Mouse (Mus musculus): ENCODE results near the gene Fam107a. TPM values are rescaled to one million over a fixed set of nuclear protein-coding genes. Genes with fewer than 3 reads are reported as not detected.

Gene Fam107a
- polyA plus RNA-seq, 1 experiment: 4.5 TPM

DNA sequence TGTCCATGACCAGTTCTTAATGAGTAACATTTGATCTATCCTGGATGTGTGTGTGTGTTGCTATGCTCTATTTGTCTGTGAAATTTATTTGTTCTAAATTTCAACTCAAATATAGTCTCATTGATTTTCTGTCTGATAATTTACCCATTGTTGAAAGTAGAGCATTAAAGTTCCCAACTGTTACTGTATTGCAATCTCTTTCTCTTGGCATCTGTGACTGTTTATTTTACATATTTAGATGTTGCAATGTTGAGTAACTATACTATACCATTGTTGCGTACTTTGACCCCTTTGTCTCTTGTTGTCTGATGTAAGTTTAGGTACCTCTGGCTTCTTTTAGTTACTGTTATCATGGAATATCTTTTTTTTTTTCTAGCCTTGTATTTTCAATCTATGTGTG lies 53.4 kb downstream of the Fam107a start:
- no peaks in the 10 kb centered on the region for H3K27me3 ChIP-seq (ENCODE audit: control insufficient read depth, insufficient read depth, insufficient read length)
- H3K36me3 ChIP-seq (ENCODE audit: control insufficient read depth, insufficient read depth): no peaks in the 10 kb centered on the region
- no peak overlapping the region for H3K4me3 ChIP-seq
- H3ac ChIP-seq (ENCODE audit: control insufficient read depth, insufficient read length): no peak overlapping the region
- no peak for TF ChIP-seq SRF (IDR thresholded peaks at IDR 0.05; ENCODE audit: control insufficient read depth, insufficient read length, low read depth)
- TF ChIP-seq MYOD1 (IDR thresholded peaks at IDR 0.05; ENCODE audit: control insufficient read depth in 1 of 3, insufficient read length in 2 of 3, low read depth in 2 of 3): no peak
- TF ChIP-seq MYOG (IDR thresholded peaks at IDR 0.05; ENCODE audit: control insufficient read depth in 1 of 3, insufficient read depth in 1 of 3, insufficient read length in 2 of 3, low read depth in 2 of 3): no peak
- TF ChIP-seq MAX (IDR thresholded peaks at IDR 0.05; ENCODE audit: low read depth): no peak
- no peak for TF ChIP-seq E2F4 (IDR thresholded peaks at IDR 0.05; ENCODE audit: insufficient read depth)
- no peak for TF ChIP-seq CEBPB (IDR thresholded peaks at IDR 0.05; ENCODE audit: insufficient read depth, poor library complexity, severe bottlenecking)
- no peak for TF ChIP-seq TCF12 (IDR thresholded peaks at IDR 0.05; ENCODE audit: insufficient read depth, poor library complexity, severe bottlenecking)
- TF ChIP-seq TCF3 (IDR thresholded peaks at IDR 0.05; ENCODE audit: insufficient read length, low read depth): no peak
- no peak for TF ChIP-seq REST (IDR thresholded peaks at IDR 0.05; ENCODE audit: insufficient read depth, insufficient read length)
- no peak for TF ChIP-seq POLR2AphosphoS2 (IDR thresholded peaks at IDR 0.05; ENCODE audit: insufficient read length, low read depth)
- no peaks in the 10 kb centered on the region for H3K79me2 ChIP-seq (ENCODE audit: control insufficient read depth, insufficient read depth)
- no peak overlapping the region for H3K4me2 ChIP-seq (ENCODE audit: low read depth)

- no peaks in the 10 kb centered on the region for H3K27me3 ChIP-seq (ENCODE audit: control insufficient read depth, insufficient read depth, insufficient read length)
- no peak overlapping the region for H3K4me3 ChIP-seq
- H3K4me2 ChIP-seq (ENCODE audit: low read depth): no peak overlapping the region
- H3ac ChIP-seq (ENCODE audit: control insufficient read depth, insufficient read length): no peak overlapping the region
- H3K79me2 ChIP-seq (ENCODE audit: control insufficient read depth, insufficient read depth): no peaks in the 10 kb centered on the region
- TF ChIP-seq REST (IDR thresholded peaks at IDR 0.05; ENCODE audit: insufficient read depth, insufficient read length) (no peak), E2F4 (IDR thresholded peaks at IDR 0.05; ENCODE audit: insufficient read depth) (no peak), CEBPB (IDR thresholded peaks at IDR 0.05; ENCODE audit: insufficient read depth, poor library complexity, severe bottlenecking) (no peak), MYOD1 (IDR thresholded peaks at IDR 0.05; ENCODE audit: control insufficient read depth in 1 of 3, insufficient read length in 2 of 3, low read depth in 2 of 3) (no peak), TCF12 (IDR thresholded peaks at IDR 0.05; ENCODE audit: insufficient read depth, poor library complexity, severe bottlenecking) (no peak), POLR2A (IDR thresholded peaks at IDR 0.05; ENCODE audit: insufficient read length, low read depth) (no peak), MYOG (IDR thresholded peaks at IDR 0.05; ENCODE audit: control insufficient read depth in 1 of 3, insufficient read depth in 1 of 3, insufficient read length in 2 of 3, low read depth in 2 of 3) (no peak), SRF (IDR thresholded peaks at IDR 0.05; ENCODE audit: control insufficient read depth, insufficient read length, low read depth) (no peak)
- H3K36me3 ChIP-seq (ENCODE audit: control insufficient read depth, insufficient read depth): no peaks in the 10 kb centered on the region
Measured at GRCm38 (mm10) chr14:8262242-8262641, 55.6 kb downstream of the Fam107a start.

GRCm38 (mm10) chr14:8260214-8260613 lies 57.6 kb downstream of the Fam107a start:
- H3K79me2 ChIP-seq (ENCODE audit: control insufficient read depth, insufficient read depth): no peaks in the 10 kb centered on the region
- H3ac ChIP-seq (ENCODE audit: control insufficient read depth, insufficient read length): no peak overlapping the region
- H3K27me3 ChIP-seq (ENCODE audit: control insufficient read depth, insufficient read depth, insufficient read length): no peaks in the 10 kb centered on the region
- H3K36me3 ChIP-seq (ENCODE audit: control insufficient read depth, insufficient read depth): no peaks in the 10 kb centered on the region
- H3K4me3 ChIP-seq: no peak overlapping the region
- TF ChIP-seq MAX (IDR thresholded peaks at IDR 0.05; ENCODE audit: low read depth) (no peak), CEBPB (IDR thresholded peaks at IDR 0.05; ENCODE audit: insufficient read depth, poor library complexity, severe bottlenecking) (no peak), E2F4 (IDR thresholded peaks at IDR 0.05; ENCODE audit: insufficient read depth) (no peak), MYOG (IDR thresholded peaks at IDR 0.05; ENCODE audit: control insufficient read depth in 1 of 3, insufficient read depth in 1 of 3, insufficient read length in 2 of 3, low read depth in 2 of 3) (no peak), USF1 (IDR thresholded peaks at IDR 0.05; ENCODE audit: low read depth) (no peak), REST (IDR thresholded peaks at IDR 0.05; ENCODE audit: insufficient read depth, insufficient read length) (no peak), TCF3 (IDR thresholded peaks at IDR 0.05; ENCODE audit: insufficient read length, low read depth) (no peak)
- H3K4me2 ChIP-seq (ENCODE audit: low read depth): no peak overlapping the region

- Histone ChIP-seq H3K4me2 (ENCODE audit: low read depth) (peak within 1 kb of the TSS; percentile 35), H3ac (ENCODE audit: control insufficient read depth, insufficient read length) (no peak within 1 kb of the TSS), H3K79me2 (ENCODE audit: control insufficient read depth, insufficient read depth) (no peaks in the 10 kb centered on the region), H3K4me3 (no peak within 1 kb of the TSS), H3K36me3 (ENCODE audit: control insufficient read depth, insufficient read depth) (no peaks in the 10 kb centered on the region), H3K27me3 (ENCODE audit: control insufficient read depth, insufficient read depth, insufficient read length) (no peaks in the 10 kb centered on the region)
- no peak for TF ChIP-seq MYOD1 (IDR thresholded peaks at IDR 0.05; ENCODE audit: control insufficient read depth in 1 of 3, insufficient read length in 2 of 3, low read depth in 2 of 3)
- TF ChIP-seq POLR2AphosphoS2 (IDR thresholded peaks at IDR 0.05; ENCODE audit: insufficient read length, low read depth): no peak
- TF ChIP-seq USF1 (IDR thresholded peaks at IDR 0.05; ENCODE audit: low read depth): no peak
- no peak for TF ChIP-seq E2F4 (IDR thresholded peaks at IDR 0.05; ENCODE audit: insufficient read depth)
- TF ChIP-seq POLR2A (IDR thresholded peaks at IDR 0.05; ENCODE audit: insufficient read length, low read depth): no peak
- TF ChIP-seq TCF12 (IDR thresholded peaks at IDR 0.05; ENCODE audit: insufficient read depth, poor library complexity, severe bottlenecking): no peak
Measured at GRCm38 (mm10) chr14:8259166-8259565, 58.7 kb downstream of the Fam107a start, which contains the start of gene Acox2. TSS of gene Acox2 (minus strand) at chr14:8259353.

GRCm38 (mm10) chr14:8258752-8259151 lies 59.1 kb downstream of the Fam107a start:
- H3K79me2 ChIP-seq (ENCODE audit: control insufficient read depth, insufficient read depth): no peaks in the 10 kb centered on the region

More at GRCm38 (mm10) chr14:8258752-8259151, 59.1 kb downstream of the Fam107a start:
- Histone ChIP-seq H3K36me3 (ENCODE audit: control insufficient read depth, insufficient read depth) (no peaks in the 10 kb centered on the region), H3K27me3 (ENCODE audit: control insufficient read depth, insufficient read depth, insufficient read length) (no peaks in the 10 kb centered on the region), H3K4me2 (ENCODE audit: low read depth) (peak overlapping the region; percentile 35), H3ac (ENCODE audit: control insufficient read depth, insufficient read length) (no peak overlapping the region), H3K4me3 (no peak overlapping the region)
- TF ChIP-seq CEBPB (IDR thresholded peaks at IDR 0.05; ENCODE audit: insufficient read depth, poor library complexity, severe bottlenecking): peak; percentile 49; the same call in 1 of the 2 replicates
- no peak for TF ChIP-seq POLR2A (IDR thresholded peaks at IDR 0.05; ENCODE audit: insufficient read length, low read depth)

Measured in myocyte (in vitro differentiated cells).